Mouse (Mus musculus) stomach, embryonic 16.5 days (tissue): ENCODE data around the gene Pdcd1. TPM values are rescaled to one million over a fixed set of nuclear protein-coding genes. Genes with fewer than 3 reads are reported as not detected.
"Not testable (repeated sequence)": the region's sequence is repeated elsewhere in the genome, so short reads cannot be mapped to it uniquely, and the experiment has no call there.

Experiments used
- ATAC-seq: fragments of 200-750 bp; cut with Nextera tagmentation; 2 replicates; pipeline ENCODE4 v1.8.0; 2017; ENCODE audit warnings: moderate number of reproducible peaks, moderate TSS enrichment; ENCODE audit not compliant: insufficient read depth, low FRiP score
- H3K27ac ChIP-seq: fragments of 300-500 bp; sonication (generic); 2 replicates; pipeline ENCODE4 v1.5.1; 2014; ENCODE audit warnings: low read length
- H3K27me3 ChIP-seq: fragments of 300-500 bp; sonication (generic); 2 replicates; pipeline ENCODE4 v1.6.1; 2014; ENCODE audit warnings: low read length, control low read depth, mixed read lengths; ENCODE audit not compliant: control insufficient read depth, insufficient read depth
- H3K36me3 ChIP-seq: fragments of 300-500 bp; sonication (generic); 2 replicates; pipeline ENCODE4 v1.6.1; 2014; ENCODE audit warnings: low read length; ENCODE audit not compliant: control insufficient read depth, insufficient read depth
- H3K4me1 ChIP-seq: fragments of 300-500 bp; sonication (generic); 2 replicates; pipeline ENCODE4 v1.6.1; 2014; ENCODE audit warnings: low read length, control low read depth, mixed read lengths; ENCODE audit not compliant: control insufficient read depth, insufficient read depth
- H3K4me2 ChIP-seq: fragments of 300-500 bp; sonication (generic); 2 replicates; pipeline ENCODE4 v1.6.1; 2014; ENCODE audit warnings: low read depth, low read length, mixed read lengths
- H3K4me3 ChIP-seq: fragments of 300-500 bp; sonication (generic); replicated peaks from 2 replicates; pipeline ENCODE4 v1.5.1; 2014; ENCODE audit warnings: mild to moderate bottlenecking, low read length
- H3K9ac ChIP-seq: fragments of 300-500 bp; sonication (generic); 2 replicates; pipeline ENCODE4 v1.6.1; 2014; ENCODE audit warnings: low read length
- H3K9me3 ChIP-seq: fragments of 300-500 bp; sonication (generic); replicated peaks from 2 replicates; pipeline ENCODE4 v1.6.1; 2016; ENCODE audit warnings: low read length, control low read depth; ENCODE audit not compliant: control insufficient read depth
- WGBS: fragments of 180-500 bp; shearing (Covaris S2); extraction: QIAGEN DNeasy Blood & Tissue Kit; methylation state at CpG from one replicate; pipeline ENCODE4 v1.1.7; 2014; 5-methylcytosine and 5-hydroxymethylcytosine counted together
- polyA plus RNA-seq: library from polyadenylated mRNA; unstranded; fragments of >200 nt; fragmentation: Nextera tagmentation; extraction: Ambion mirVana; gene quantifications from 2 replicates; pipeline ENCODE4 v1.2.1, GENCODE M21; 2015

Gene Pdcd1
- polyA plus RNA-seq, 1 experiment from 2014 or later, result 0.48 TPM

- H3K27ac ChIP-seq, H3K9ac ChIP-seq: not testable (repeated sequence)
- WGBS, result 64% methylated on average over 2 of the region's 2 CpGs
Measured at GRCm38 (mm10) chr1:94005954-94006506, 46.3 kb downstream of the Pdcd1 start.

GRCm38 (mm10) chr1:94001023-94001422 lies 51.3 kb downstream of the Pdcd1 start:
- no peak for ATAC-seq
- Histone ChIP-seq H3K27me3 (no peaks in the 10 kb centered on the region), H3K4me1 (no peaks in the 10 kb centered on the region), H3K9ac (no peak overlapping the region), H3K27ac (no peak overlapping the region), H3K4me2 (no peak overlapping the region), H3K9me3 (no peaks in the 10 kb centered on the region), H3K4me3 (no peak overlapping the region), H3K36me3 (no peaks in the 10 kb centered on the region)
- 78% methylated on average over 2 of the region's 2 CpGs for WGBS

More at GRCm38 (mm10) chr1:94005954-94006506, 46.3 kb downstream of the Pdcd1 start:
- H3K4me2 ChIP-seq, H3K36me3 ChIP-seq, ATAC-seq, H3K27me3 ChIP-seq, H3K4me1 ChIP-seq, H3K4me3 ChIP-seq, H3K9me3 ChIP-seq: not testable (repeated sequence)

- H3K27ac ChIP-seq, H3K27me3 ChIP-seq, H3K36me3 ChIP-seq, H3K4me2 ChIP-seq, ATAC-seq, H3K4me3 ChIP-seq, H3K9me3 ChIP-seq, H3K9ac ChIP-seq, H3K4me1 ChIP-seq: not testable (repeated sequence)
- WGBS, result 66% methylated on average over 3 of the region's 3 CpGs
Measured at GRCm38 (mm10) chr1:93991491-93991890, 60.9 kb downstream of the Pdcd1 start.

GRCm38 (mm10) chr1:93991068-93991467 lies 61.3 kb downstream of the Pdcd1 start:
- H3K27me3 ChIP-seq, H3K4me3 ChIP-seq, H3K27ac ChIP-seq, H3K36me3 ChIP-seq, H3K4me1 ChIP-seq, ATAC-seq, H3K9me3 ChIP-seq, H3K4me2 ChIP-seq, H3K9ac ChIP-seq: not testable (repeated sequence)
- WGBS, result 82% methylated on average over 2 of the region's 2 CpGs

DNA sequence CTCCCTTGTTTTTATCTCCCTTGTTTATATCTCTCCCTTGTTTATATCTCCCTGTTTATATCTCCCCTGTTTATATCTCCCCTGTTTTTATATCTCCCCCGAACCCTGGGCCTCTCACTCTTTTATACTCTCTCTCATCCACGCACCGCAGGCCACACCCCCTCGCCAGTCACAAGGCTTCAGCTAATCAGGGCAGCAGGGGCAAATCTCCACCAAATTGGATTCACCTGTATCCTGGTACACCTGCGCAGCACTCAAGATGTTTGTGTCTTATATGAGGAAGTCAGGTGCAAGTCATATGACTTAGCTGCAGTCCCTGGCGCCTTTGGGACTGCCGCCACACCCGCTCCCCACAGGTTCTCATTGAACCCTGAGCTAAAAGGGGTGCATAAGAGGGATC lies 62.1 kb downstream of the Pdcd1 start, which contains the start of gene Gal3st2c:
Gene Gal3st2c, plus strand, starts transcription at position 301 of the 400 bp plus-strand sequence.
- not testable (repeated sequence) for H3K9ac ChIP-seq, H3K4me1 ChIP-seq, H3K4me2 ChIP-seq, H3K4me3 ChIP-seq, ATAC-seq, H3K36me3 ChIP-seq, H3K9me3 ChIP-seq, H3K27me3 ChIP-seq, H3K27ac ChIP-seq
- WGBS, result 85% methylated on average over 7 of the region's 8 CpGs

GRCm38 (mm10) chr1:93988786-93989185 lies 63.6 kb downstream of the Pdcd1 start:
- H3K36me3 ChIP-seq, result no peaks in the 10 kb centered on the region
- WGBS, result 64% methylated on average over 3 of the region's 3 CpGs

More at GRCm38 (mm10) chr1:93988786-93989185, 63.6 kb downstream of the Pdcd1 start:
- no peak for ATAC-seq
- Histone ChIP-seq H3K4me1 (no peaks in the 10 kb centered on the region), H3K27me3 (no peaks in the 10 kb centered on the region), H3K9ac (no peak overlapping the region), H3K9me3 (no peaks in the 10 kb centered on the region), H3K27ac (no peak overlapping the region), H3K4me3 (no peak overlapping the region), H3K4me2 (no peak overlapping the region)

Other genes with a start within 250 kb of the Pdcd1 start
- 19.1 and 20.1 TPM in 2 replicates for gene Ing5, start 248.6 kb downstream of the Pdcd1 start, polyA plus RNA-seq
- 14.3 and 17.6 TPM in 2 replicates for gene D2hgdh, start 227.6 kb downstream of the Pdcd1 start, polyA plus RNA-seq
- 0.10 TPM in 1 of 2 replicates, not detected in the other for gene Gal3st2, start 191.2 kb downstream of the Pdcd1 start, polyA plus RNA-seq
- 0.10 TPM in 1 of 2 replicates, not detected in the other for gene Gal3st2b, start 134.2 kb downstream of the Pdcd1 start, polyA plus RNA-seq
- not detected in 2 replicates for gene Gal3st2c, start 62.0 kb downstream of the Pdcd1 start, polyA plus RNA-seq
- not detected in 2 replicates for gene Neu4, start 32.1 kb downstream of the Pdcd1 start, polyA plus RNA-seq